Mouse (Mus musculus) olfactory bulb, adult 2 months (tissue): Measurements from ENCODE around the gene Fkbp10.

Experiments
- CTCF ChIP-seq: fragments of 200-500 bp; IDR thresholded peaks from 2 replicates; pipeline ENCODE4 v1.5.1; 2012; ENCODE audit warnings: low read depth, mild to moderate bottlenecking, low read length, moderate library complexity; ENCODE audit not compliant: insufficient read depth
- POLR2A ChIP-seq: fragments of 200-500 bp; IDR thresholded peaks from 2 replicates; pipeline ENCODE4 v1.6.1; 2012; ENCODE audit warnings: mild to moderate bottlenecking, low read depth, low read length, moderate library complexity; ENCODE audit not compliant: insufficient read depth

DNA sequence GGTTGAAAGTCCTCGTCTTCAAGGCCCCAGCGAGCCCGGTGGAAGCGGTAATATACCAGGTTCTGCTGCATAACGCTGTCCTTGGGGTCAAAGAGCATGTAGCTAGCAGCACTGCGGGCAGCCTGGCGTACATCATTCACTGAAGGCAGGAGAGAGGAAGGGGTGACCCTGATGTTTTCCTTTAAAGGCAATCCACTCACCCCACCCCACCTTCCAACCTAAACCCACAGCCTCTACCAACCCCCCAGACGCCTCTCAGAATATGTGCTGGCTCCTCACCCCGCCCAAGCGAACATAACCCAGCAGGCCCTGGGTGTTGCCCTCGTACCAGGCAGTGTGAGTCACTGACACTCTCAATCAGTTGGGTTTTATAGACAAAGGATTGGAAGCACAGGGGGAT is 3.8 kb upstream of the Fkbp10 start:
- no peak for TF ChIP-seq CTCF
- no peak for TF ChIP-seq POLR2A
